Mouse (Mus musculus) heart, adult 2 months (tissue): ENCODE measurements at regions not wholly inside any gene's neighbourhood (a gene's known extent, or its start where the extent isn't known, plus 50 kb on each side); places are given as distances from the start of the nearest gene placed in this dataset.

Source experiments
- DNase-seq, 2 experiments: peaks; one replicate each; pipeline ENCODE4 v3.0.0; 2021
- H3K27ac ChIP-seq: fragments of 200-600 bp; 2 replicates; pipeline ENCODE4 v1.8.1; 2022
- H3K27me3 ChIP-seq: fragments of 200-500 bp; 2 replicates; pipeline ENCODE4 v1.6.1; 2012; ENCODE audit warnings: mild to moderate bottlenecking, low read length, inconsistent platforms, mixed read lengths; ENCODE audit not compliant: control insufficient read depth, insufficient read depth
- H3K36me3 ChIP-seq: fragments of 200-500 bp; 2 replicates; pipeline ENCODE4 v1.6.1; 2012; ENCODE audit warnings: low read length, inconsistent platforms; ENCODE audit not compliant: control insufficient read depth, insufficient read depth
- H3K4me1 ChIP-seq: fragments of 200-500 bp; 2 replicates; pipeline ENCODE4 v1.6.1; 2011; ENCODE audit warnings: low read length; ENCODE audit not compliant: control insufficient read depth, insufficient read depth
- H3K4me3 ChIP-seq: fragments of 200-600 bp; 2 replicates; pipeline ENCODE4 v1.8.1; 2022
- H3K79me2 ChIP-seq: fragments of 200-500 bp; replicated peaks from 2 replicates; pipeline ENCODE4 v1.6.1; 2012; ENCODE audit warnings: mild to moderate bottlenecking, inconsistent platforms, low read length, moderate library complexity, mixed read lengths; ENCODE audit not compliant: control insufficient read depth, insufficient read depth
- H3K9ac ChIP-seq: fragments of 200-500 bp; 2 replicates; pipeline ENCODE4 v1.6.1; 2012; ENCODE audit warnings: low read depth, mild to moderate bottlenecking, control low read depth, inconsistent platforms, low read length, mixed read lengths
- CTCF ChIP-seq: fragments of 200-600 bp; IDR thresholded peaks from 2 replicates; pipeline ENCODE4 v1.8.1; 2022; ENCODE audit warnings: antibody characterized with exemption, mild to moderate bottlenecking, moderate library complexity
- EP300 ChIP-seq: fragments of 200-500 bp; IDR thresholded peaks from 2 replicates; pipeline ENCODE4 v1.6.1; 2011; ENCODE audit warnings: low read depth, low read length, control low read depth; ENCODE audit not compliant: insufficient read depth
- POLR2A ChIP-seq: fragments of 200-500 bp; IDR thresholded peaks from 2 replicates; pipeline ENCODE4 v1.6.1; 2011; ENCODE audit warnings: mild to moderate bottlenecking, low read depth, low read length, control low read depth; ENCODE audit not compliant: insufficient read depth
- WGBS: fragments of 180-500 bp; shearing (Covaris S2); methylation state at CpG from one replicate; pipeline ENCODE4 v1.1.7; 2018; 5-methylcytosine and 5-hydroxymethylcytosine counted together
- intact Hi-C: fragments of 180-260 bp; cut with DNase I; formaldehyde crosslinking; loops from one replicate; pipeline ENCODE4 v1.15.1; 2025

GRCm38 (mm10) chr13:37667871-37668270 is 110.3 kb upstream of the Rreb1 start:
- Histone ChIP-seq H3K79me2 (no peaks in the 10 kb centered on the region), H3K27me3 (no peaks in the 10 kb centered on the region), H3K9ac (no peak overlapping the region), H3K4me1 (peaks cover 2% of the 10 kb centered on the region), H3K36me3 (no peaks in the 10 kb centered on the region), H3K27ac (no peak overlapping the region), H3K4me3 (no peak overlapping the region)
- intact Hi-C loops: no loop called here
- TF ChIP-seq EP300 (no peak), CTCF (no peak), POLR2A (no peak)
- no peak for DNase-seq
- WGBS: 64% methylated on average over 5 of the region's 5 CpGs

GRCm38 (mm10) chr13:37671109-37671508 is 107.1 kb upstream of the Rreb1 start:
- Histone ChIP-seq H3K27ac (no peak overlapping the region), H3K9ac (no peak overlapping the region), H3K27me3 (no peaks in the 10 kb centered on the region), H3K79me2 (no peaks in the 10 kb centered on the region), H3K36me3 (no peaks in the 10 kb centered on the region), H3K4me3 (no peak overlapping the region), H3K4me1 (peaks cover 2% of the 10 kb centered on the region)
- DNase-seq: no peak
- 84% methylated on average over 5 of the region's 5 CpGs for WGBS
- intact Hi-C loops: no loop called here
- TF ChIP-seq EP300 (no peak), CTCF (no peak), POLR2A (no peak)

GRCm38 (mm10) chr13:37674676-37675350 is 103.4 kb upstream of the Rreb1 start:
- intact Hi-C loops: no loop called here
- DNase-seq: no peak
- H3K9ac ChIP-seq: no peak overlapping the region
- WGBS: 65% methylated on average over 12 of the region's 12 CpGs
- H3K4me1 ChIP-seq: no peaks in the 10 kb centered on the region; the same call in 1 of the 2 replicates
- no peaks in the 10 kb centered on the region for H3K36me3 ChIP-seq
- no peak overlapping the region for H3K27ac ChIP-seq
- H3K79me2 ChIP-seq: no peaks in the 10 kb centered on the region
- H3K27me3 ChIP-seq: no peaks in the 10 kb centered on the region
- TF ChIP-seq CTCF: no peak
- TF ChIP-seq EP300: no peak
- no peak for TF ChIP-seq POLR2A
- H3K4me3 ChIP-seq: no peak overlapping the region

- WGBS: 89% methylated on average over 3 of the region's 3 CpGs
Measured at GRCm38 (mm10) chr13:37675718-37676117, 102.5 kb upstream of the Rreb1 start.

GRCm38 (mm10) chr13:37676912-37677311 is 101.3 kb upstream of the Rreb1 start:
- no peaks in the 10 kb centered on the region for H3K79me2 ChIP-seq
- H3K27me3 ChIP-seq: no peaks in the 10 kb centered on the region
- WGBS: 83% methylated on average over 6 of the region's 6 CpGs
- DNase-seq: no peak
- H3K27ac ChIP-seq: no peak overlapping the region
- TF ChIP-seq EP300 (no peak), POLR2A (no peak), CTCF (no peak)
- intact Hi-C loops: no loop called here
- no peaks in the 10 kb centered on the region; the same call in 1 of the 2 replicates for H3K4me1 ChIP-seq
- H3K4me3 ChIP-seq: no peak overlapping the region
- no peak overlapping the region for H3K9ac ChIP-seq
- H3K36me3 ChIP-seq: no peaks in the 10 kb centered on the region

More at GRCm38 (mm10) chr13:37675718-37676117, 102.5 kb upstream of the Rreb1 start:
- no peak overlapping the region for H3K9ac ChIP-seq
- H3K36me3 ChIP-seq: no peaks in the 10 kb centered on the region
- intact Hi-C loops: no loop called here
- H3K79me2 ChIP-seq: no peaks in the 10 kb centered on the region
- TF ChIP-seq POLR2A: no peak
- TF ChIP-seq EP300: no peak
- TF ChIP-seq CTCF: no peak
- H3K4me1 ChIP-seq: no peaks in the 10 kb centered on the region; the same call in 1 of the 2 replicates
- H3K27me3 ChIP-seq: no peaks in the 10 kb centered on the region
- DNase-seq: no peak
- H3K27ac ChIP-seq: no peak overlapping the region
- no peak overlapping the region for H3K4me3 ChIP-seq

GRCm38 (mm10) chr13:37678251-37678650 is 99.9 kb upstream of the Rreb1 start:
- H3K4me1 ChIP-seq: no peaks in the 10 kb centered on the region; the same call in 1 of the 2 replicates
- 27% methylated on average over 12 of the region's 12 CpGs for WGBS
- DNase-seq: no peak
- no peak overlapping the region for H3K27ac ChIP-seq
- no peaks in the 10 kb centered on the region for H3K36me3 ChIP-seq
- intact Hi-C loops: no loop called here
- H3K9ac ChIP-seq: no peak overlapping the region
- no peak overlapping the region for H3K4me3 ChIP-seq
- no peak for TF ChIP-seq POLR2A
- TF ChIP-seq EP300: no peak
- no peak for TF ChIP-seq CTCF
- no peaks in the 10 kb centered on the region for H3K79me2 ChIP-seq
- H3K27me3 ChIP-seq: no peaks in the 10 kb centered on the region
